Mouse (Mus musculus) kidney, postnatal 25 days (tissue): ENCODE data around the gene Sox13.

ENCODE experiments used
- DNase-seq, 2 experiments: peaks; one replicate each; pipeline ENCODE4 v3.0.0; 2021; ENCODE audit warnings: mixed read lengths in 2 of 2

Gene Sox13

GRCm38 (mm10) chr1:133400014-133400725 lies 24.0 kb downstream of the Sox13 start:
- peak in 1 of 2 experiments; percentile 77 for DNase-seq

DNA sequence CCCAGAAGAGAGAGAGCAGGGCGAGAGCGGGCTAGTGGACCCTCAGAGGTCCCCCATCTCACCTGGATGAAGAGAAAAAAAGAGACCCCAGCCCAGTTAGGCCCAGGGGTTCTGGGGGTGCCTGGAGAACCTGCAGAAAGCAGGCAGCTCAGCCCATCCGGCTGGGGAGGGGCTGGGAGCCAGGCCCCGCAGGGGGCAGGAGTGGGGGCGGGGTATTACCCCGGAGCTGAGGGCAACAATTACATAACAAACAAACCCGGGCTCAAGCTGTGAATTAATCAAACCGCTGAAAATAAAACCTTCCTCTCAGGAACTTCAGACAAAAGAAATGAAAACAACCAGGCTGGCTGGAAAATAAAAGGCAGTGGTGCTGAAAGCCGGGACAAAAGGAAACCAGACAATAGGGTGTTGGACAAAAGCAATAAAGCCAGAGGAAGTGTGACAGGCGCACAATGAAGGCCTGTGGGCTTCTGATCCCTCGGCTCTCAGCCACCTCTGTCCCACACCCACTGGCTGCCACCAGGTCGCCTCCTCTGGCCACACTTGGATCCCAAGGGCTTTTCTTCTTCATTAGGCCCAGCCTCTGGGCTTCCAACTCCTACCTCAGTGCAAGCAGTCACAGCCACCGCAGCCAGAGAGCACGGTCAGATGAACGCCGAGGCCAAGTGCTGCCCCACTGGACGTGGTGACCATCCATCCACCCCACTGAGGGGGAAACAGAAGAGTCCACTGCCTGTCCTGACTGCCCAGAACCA lies 26.5 kb downstream of the Sox13 start:
- peak; percentile 46 to 80 for DNase-seq

DNA sequence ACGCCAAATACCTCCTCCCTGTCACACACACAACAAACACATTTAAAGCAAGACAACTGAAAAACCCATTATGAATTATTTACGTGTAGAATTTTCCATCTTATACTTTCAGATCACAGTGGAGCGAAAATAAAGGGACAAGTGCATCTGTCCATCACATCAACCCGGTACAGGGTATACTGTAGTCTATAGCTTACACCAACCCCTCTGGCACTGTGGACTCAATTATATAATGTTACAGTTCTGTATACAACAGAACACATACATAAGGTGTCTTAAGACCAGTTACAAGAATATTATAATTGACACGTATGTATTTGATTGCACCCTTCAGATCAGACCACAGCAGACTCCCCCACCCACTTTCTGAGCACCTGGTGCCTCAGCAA lies 27.1 kb downstream of the Sox13 start:
- DNase-seq: no peak

DNA sequence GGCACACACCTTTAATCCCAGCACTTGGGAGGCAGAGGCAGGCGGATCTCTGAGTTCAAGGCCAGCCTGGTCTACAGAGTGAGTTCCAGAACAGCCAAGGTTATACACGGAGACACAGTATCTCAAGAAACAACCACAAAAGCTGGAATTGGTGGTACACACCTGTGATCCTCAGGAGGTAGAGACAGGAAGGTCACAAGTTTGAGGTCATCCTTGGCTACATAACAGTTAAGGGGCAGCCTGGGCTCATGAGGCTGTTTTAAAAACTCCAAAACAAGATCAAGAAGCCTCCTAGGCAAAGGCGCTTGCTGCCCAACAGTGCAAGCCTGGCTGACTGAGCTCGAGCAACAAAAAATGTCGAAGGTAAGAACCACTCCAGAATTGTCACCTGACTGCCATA lies 27.5 kb downstream of the Sox13 start:
- no peak for DNase-seq

GRCm38 (mm10) chr1:133394702-133395101 lies 29.5 kb downstream of the Sox13 start:
- DNase-seq: no peak

GRCm38 (mm10) chr1:133387539-133388268 lies 36.5 kb downstream of the Sox13 start:
- DNase-seq: no peak

- DNase-seq: no peak
These were observed 38.0 kb downstream of the Sox13 start for GRCm38 (mm10) chr1:133386209-133386608.

GRCm38 (mm10) chr1:133385506-133385905 lies 38.7 kb downstream of the Sox13 start:
- DNase-seq: peak; percentile 82

GRCm38 (mm10) chr1:133383157-133383783 lies 40.9 kb downstream of the Sox13 start:
- no peak for DNase-seq

- peak in 1 of 2 experiments; percentile 64 for DNase-seq
These were observed 41.5 kb downstream of the Sox13 start for GRCm38 (mm10) chr1:133382552-133383155.

GRCm38 (mm10) chr1:133382008-133382407 lies 42.2 kb downstream of the Sox13 start:
- peak; percentile 68 to 78 for DNase-seq

GRCm38 (mm10) chr1:133380347-133381065 lies 43.7 kb downstream of the Sox13 start:
- DNase-seq: peak; percentile 63 to 85

- no peak for DNase-seq
These were observed 44.2 kb downstream of the Sox13 start for GRCm38 (mm10) chr1:133379986-133380320.

- peak in 1 of 2 experiments; percentile 67 for DNase-seq
These were observed 44.8 kb downstream of the Sox13 start for GRCm38 (mm10) chr1:133379254-133379985.

DNA sequence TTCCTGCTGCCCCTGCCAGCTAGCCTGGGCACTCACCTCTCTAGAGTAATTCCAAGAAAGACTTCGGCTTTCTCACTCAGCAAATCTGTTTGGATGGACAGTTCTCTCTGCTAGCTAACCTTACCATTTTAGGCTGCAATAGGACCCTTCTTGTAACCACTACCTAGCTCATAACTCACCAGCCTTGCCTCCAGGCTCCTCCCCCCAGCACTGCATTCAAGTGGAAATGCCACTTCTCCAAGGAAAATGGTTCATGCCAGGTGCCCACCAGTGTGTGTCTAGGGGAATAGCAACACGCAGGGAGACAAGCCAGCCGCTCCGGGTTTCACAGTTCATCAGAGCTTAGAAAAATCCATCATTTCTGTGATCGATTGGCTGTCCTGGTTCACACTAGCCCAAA lies 46.6 kb downstream of the Sox13 start:
- no peak for DNase-seq

DNA sequence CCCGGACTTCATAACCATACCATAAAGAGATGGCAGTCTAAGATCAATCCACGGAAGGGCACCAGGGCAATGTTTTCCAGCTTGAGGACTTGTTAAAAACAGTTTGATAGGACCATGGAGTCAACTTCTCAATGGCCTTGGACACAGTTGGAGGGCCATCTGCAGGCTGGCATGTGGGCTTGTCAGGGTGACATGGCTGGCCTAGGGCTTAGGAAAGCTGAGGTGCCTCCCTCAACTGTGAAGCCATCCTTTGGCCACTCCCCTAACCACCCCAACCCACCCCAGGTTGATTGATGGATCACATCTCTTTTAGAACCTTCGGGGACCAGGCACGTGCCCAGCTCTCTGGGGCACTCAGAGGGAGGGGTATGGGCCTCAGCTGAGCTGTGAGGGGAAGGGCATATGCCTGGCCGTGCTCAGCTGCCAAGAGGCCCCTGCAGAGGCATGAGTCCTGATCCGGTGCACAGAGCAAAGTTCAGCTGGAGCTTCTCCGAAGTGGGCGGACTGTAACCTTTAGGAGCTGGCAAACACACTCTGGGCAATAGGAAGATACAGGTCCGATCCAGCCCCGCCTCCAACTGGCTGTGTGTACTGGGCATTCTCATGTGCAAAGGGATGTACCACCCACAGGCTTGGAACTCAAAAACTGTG lies 48.4 kb downstream of the Sox13 start:
- peak; percentile 86 to 94 for DNase-seq

- DNase-seq: peak; percentile 24 to 69
These were observed 52.1 kb downstream of the Sox13 start for GRCm38 (mm10) chr1:133372113-133372512.

- no peak for DNase-seq
These were observed 52.7 kb downstream of the Sox13 start for GRCm38 (mm10) chr1:133371431-133371830.

GRCm38 (mm10) chr1:133370352-133370751 lies 53.8 kb downstream of the Sox13 start:
- no peak for DNase-seq

GRCm38 (mm10) chr1:133368644-133369043 lies 55.5 kb downstream of the Sox13 start:
- no peak for DNase-seq
